Mouse (Mus musculus) megakaryocyte, adult 5-6 weeks (primary cell): Measurements from ENCODE around the gene Mipol1. TPM values are rescaled to one million over a fixed set of nuclear protein-coding genes. Genes with fewer than 3 reads are reported as not detected.
"Not testable (repeated sequence)": the region's sequence is repeated elsewhere in the genome, so short reads cannot be mapped to it uniquely, and the experiment has no call there.

Experiments used
- ATAC-seq: 2 replicates; pipeline ENCODE4 v1.8.0; 2016; ENCODE audit warnings: mild to moderate bottlenecking, inconsistent platforms; ENCODE audit not compliant: poor library complexity, severe bottlenecking
- total RNA-seq, 2 experiments: library from RNA; stranded (forward) in 1 of 2; stranded (reverse) in 1 of 2; fragments of 153-499, 151-499 nt in 1 of 2; fragments of 221-1000, 200-1000 nt in 1 of 2; gene quantifications; 2 replicates each; pipeline versions ENCODE4 v1.2.3 to v1.2.4; 2015 to 2017

Mipol1 gene
- total RNA-seq, 2 experiments from 2014 or later = 2.1 to 4.5 TPM

DNA sequence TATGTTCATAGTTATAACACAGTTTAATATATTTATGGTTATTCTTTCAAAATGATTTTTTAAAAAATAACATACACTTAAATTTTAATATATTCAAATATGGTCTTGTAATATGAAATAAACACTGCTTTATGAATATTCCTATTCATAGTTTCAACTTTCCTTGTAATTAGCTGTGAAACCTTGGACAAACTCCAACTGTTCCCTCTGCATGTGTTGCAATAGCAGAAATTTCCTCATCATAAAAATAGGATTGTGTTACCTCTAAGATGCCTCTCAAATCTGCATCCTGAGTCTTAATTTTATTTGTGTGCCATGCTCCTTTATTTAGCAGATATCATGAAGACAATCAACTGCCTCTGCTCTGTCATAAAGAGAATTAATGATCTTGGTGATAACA is 179.7 kb downstream of the Mipol1 start:
- ATAC-seq = no peak

DNA sequence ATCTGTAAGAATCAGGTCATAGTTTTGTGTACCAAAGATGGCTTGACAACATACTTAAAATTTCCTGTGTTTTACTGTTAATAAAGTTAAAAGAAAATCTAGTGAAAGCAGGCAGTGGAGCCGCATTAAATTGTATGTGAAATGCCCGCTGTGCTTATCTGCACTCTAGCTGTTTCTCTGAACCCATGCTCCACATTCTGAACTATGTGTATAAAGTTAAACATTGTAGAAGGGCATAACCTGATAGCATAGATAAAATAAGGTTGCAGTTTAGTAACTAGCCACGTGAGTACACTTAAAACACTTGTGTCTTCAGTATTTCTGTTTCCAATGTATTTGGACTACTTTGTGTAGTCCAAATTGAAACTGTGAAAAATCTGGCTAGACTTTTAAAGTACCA is 183.6 kb downstream of the Mipol1 start:
- ATAC-seq = no peak

DNA sequence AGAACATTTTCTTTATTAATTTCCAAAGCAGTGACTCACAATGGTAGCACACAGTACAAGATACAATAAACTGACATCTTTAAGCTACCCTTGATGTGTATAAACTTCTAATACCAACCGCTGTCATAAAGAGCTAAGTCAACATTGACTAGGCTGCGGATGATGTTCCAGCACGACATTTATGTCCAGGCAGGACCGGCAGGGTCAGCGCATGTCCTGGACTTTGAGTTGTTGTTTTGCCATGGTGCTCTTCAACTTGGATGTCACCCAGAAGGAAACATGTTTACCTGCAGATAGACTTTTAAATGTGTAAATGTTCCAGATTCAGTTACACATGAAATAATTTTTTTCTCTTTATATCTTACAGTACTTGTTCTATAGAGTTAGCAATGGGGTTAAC is 194.7 kb downstream of the Mipol1 start:
- no peak for ATAC-seq

DNA sequence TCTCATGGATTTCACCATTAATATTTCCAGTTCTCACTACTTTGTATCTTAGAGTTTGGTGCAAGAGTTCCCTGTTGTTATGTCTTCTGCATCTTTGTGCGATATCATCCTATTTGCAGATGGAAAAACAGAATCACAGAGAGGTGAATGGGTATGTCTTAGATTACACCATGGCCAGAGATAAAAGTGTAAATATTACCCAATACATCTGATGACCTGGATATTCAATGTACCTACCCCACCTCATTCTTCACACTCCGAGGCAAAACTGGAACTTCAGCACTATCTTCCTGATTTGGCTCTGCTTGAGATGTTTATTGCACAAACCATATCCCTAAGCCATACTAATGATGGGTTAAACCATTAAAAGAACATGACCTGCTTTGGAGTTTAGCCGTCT is 198.0 kb downstream of the Mipol1 start:
- no peak for ATAC-seq

DNA sequence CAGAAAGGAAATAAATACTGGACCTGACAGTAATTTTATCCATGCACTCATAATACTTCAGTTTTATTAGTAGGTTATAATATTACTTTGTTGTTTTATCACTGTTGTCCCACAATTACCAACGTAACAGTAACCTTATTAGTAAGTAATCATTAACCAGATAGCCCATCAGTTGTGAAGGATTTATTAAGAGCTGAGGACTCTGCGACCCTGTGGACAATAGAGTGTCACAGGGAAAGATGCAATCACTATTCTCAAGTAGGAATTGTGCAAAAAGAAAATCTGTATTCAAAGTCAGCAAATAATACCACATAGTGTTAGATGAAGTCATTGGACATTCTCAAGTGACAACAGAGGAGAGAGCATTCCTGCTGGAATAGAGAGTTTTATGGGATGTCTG is 198.5 kb downstream of the Mipol1 start:
- ATAC-seq = no peak

DNA sequence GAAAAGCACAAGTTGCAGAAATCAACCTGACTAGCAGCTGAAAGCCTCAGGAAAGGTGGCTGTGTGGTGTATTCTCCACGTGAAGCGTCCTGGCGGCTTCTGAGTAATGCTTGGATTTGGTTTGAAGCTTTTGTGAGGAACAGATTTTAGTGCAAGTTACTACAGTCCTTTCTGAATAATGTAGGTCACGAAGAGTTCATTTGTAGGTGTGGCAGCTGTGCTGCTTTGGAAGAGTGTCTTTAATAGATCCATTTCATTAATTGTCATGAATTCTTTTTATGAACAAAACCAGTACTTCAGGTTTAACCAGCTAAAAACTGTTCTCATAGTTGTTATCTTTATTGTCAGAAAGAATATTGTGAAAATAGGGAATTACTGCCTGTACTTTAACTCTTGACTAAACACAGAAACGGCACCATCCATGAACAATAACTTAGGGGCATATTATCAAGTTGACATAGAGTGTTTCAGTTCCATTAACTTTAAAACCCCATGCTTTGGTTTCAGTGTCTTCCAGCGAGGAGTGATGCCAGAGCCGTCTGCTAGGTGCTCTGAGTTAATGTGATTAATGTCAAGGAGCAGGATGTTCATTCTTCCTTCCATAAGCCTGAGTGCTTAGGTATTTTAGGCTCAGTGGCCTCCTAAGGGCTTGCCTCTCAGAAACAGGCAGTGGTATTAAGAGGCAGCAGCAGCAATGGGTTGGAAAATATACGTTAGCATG is 206.9 kb downstream of the Mipol1 start:
- ATAC-seq = not testable (repeated sequence)

DNA sequence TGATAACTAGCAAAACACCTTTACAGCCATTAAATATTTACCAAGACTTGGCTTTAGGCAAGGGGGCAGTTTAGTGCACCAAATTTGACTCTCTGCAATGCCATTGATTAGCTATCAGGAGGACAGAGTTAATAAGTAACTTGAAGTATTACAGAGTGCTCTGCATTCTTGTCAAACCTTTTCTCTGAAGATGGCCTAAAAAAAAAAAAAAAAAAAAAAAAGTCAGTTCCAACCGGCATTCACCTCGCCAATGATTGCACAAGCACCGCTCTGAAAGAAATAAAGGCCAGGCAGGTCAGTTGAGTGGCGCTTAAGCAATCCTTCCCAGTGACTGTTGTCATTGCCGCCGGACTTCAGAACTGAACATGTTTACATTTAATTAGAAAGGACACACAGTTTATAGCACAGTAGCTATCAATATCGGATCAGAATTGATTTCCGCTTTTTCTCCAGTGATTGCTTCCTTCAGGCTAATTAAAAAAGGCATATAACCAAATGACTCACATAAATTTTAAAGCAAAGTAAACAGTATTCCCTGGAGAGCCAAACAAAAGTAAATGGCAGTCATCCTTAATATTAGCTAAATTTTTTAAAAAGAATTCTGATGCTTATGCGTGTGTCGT is 214.2 kb downstream of the Mipol1 start:
- no peak for ATAC-seq

DNA sequence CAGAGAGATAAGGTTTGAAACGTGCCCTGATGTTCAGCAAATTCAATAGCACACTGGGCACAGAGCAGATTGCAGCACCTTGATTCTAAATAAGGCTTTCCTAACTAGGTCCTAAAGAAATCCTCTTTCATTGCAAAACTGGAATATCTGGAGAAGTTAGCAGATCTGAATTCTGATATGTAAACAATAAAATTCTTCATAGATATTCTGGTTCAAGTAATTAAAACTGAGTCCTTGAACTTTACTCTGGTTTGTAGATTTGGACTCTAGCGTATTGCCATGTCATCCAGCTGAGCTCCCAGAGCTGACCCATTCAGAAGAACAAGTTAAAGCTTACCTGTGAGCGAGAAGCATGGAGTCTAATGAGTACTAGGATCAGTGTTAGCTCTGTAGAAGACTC is 217.1 kb downstream of the Mipol1 start:
- no peak for ATAC-seq

DNA sequence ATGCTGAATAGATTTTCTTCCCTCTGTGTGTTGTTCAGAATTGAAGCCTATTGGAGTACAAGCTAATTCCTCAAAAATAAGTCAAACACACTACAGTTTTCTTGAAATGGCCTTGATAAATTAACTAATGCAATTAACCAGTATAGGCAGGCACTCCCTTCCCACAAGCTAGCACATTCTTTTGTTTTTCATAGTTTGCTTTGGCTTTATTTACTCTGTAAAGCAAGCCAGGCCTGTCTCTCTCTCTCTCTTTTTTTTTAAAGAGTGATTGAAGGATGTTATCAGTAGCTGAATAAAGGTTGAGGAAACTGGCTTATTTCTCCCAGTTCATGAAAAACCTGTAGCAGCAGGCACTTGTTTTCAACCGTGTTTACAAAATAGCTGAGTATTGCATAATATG is 219.1 kb downstream of the Mipol1 start:
- ATAC-seq = no peak

DNA sequence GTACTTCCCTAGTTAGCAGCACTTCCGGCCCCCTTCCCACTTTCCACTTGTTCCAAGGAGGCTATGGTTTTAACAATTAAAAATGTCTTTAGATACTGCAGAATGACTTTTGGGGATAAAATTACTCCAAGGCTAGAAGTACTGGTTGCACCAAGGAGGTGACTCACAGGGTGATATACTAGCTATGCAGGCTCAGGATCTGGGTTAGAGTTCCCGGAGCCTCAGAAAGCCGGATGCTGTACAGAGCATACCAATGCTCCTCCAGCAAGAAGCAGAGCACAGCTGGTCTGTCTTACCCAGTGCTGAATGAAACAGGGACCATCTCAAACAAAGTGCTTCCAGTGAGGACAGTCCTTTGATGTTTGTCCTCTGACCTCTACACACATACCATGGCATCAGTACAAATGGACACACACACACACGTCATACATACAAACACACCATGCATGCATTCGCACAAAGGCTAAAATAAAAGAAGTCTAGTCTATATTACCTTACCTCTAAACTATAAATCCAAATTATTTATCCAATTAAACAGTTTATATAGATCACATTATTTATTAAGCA is 219.9 kb downstream of the Mipol1 start:
- no peak for ATAC-seq

DNA sequence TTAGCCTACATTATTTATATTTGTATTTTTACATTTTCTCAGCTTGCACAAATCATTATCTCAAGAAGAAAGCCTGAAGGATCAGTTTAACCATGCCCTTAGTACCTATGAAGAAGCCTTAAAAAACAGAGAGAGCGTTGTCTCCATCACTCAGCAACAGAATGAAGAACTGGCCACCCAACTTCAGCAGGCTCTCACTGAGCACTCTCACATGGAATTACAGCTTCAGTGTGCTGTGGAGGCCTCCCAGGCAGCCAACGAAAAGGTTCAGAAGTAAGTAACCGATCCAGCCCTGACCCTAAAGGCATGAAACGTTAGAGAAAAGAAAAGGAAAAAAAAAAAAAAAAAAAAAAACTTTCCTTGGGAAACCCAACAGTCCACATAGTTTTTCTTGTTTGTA is 226.7 kb downstream of the Mipol1 start:
- ATAC-seq = no peak

DNA sequence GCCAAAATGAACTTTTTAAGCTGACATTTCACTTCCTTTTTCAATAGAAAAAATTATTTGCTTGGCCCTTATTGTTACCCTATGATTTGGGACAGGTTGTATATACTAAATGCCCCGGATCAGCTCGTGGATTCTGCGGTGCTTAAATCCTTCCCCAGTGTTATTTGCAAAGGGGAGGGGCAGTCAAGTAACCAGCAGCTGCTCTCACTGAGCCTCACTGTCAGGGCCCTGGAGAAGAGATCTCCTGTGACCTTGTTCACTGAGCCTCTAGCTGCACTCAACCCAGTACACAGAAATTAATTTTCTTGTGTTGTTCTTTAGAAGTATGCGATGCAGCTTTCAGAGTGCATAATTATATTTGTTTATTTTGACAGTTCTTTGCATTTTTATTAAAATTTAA is 227.1 kb downstream of the Mipol1 start:
- ATAC-seq = no peak

DNA sequence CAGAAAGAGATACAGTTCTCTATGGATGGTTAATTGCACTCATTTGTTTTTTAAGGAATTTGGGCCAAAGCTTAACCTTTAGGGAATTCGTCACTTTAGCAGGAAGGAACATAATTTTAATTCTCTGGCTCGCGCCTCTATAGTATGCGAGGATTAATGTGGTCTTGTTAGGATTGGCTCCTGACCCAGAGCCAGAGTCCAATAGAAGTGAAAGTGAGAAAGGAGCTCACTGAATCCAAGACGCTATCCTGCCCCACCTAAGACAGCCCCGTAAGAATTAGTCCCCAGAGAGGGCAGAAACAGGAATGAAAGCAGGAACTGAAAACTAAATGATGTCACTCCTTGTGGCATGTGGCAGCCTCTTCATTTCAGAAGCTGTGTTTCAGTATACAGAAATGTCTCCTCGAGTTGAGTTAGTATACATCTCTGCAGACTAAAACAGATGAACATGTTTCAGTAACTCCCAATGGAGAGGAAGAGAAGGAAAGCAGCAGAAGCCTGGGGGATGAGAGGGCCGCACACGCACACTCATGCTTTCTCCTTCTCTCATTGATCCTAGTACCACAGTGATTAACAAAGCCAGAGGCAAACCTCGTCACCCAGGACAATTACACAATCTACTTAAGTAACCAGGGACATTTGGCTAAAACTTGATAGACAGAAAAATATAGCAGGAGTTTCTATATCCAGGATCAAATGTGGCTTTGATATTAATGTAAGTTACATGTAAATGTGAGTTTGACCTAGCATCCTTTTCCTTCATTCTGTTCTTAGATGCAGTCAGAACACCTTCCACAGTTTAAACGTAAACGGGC is 234.5 kb downstream of the Mipol1 start:
- peak; percentile 70 for ATAC-seq

DNA sequence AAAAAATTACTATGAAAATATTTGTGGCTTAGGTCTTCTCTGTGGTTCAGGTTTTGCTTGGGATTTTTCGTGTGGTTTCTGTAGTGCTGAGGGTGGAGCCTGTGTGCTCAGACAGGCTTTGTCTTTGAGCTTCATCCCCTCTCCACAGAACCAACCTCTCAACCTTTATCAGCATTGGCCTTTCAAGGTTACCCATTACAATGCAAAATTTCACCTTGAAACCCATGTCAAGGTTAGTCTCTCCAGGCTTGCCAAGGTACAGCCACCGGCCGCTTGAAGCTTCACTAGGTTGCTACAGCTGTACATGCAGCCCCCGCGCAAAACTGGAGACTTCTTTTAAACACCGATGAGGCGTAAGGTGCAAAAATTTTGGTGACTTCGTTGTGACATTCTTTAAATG is 241.6 kb downstream of the Mipol1 start:
- no peak for ATAC-seq

DNA sequence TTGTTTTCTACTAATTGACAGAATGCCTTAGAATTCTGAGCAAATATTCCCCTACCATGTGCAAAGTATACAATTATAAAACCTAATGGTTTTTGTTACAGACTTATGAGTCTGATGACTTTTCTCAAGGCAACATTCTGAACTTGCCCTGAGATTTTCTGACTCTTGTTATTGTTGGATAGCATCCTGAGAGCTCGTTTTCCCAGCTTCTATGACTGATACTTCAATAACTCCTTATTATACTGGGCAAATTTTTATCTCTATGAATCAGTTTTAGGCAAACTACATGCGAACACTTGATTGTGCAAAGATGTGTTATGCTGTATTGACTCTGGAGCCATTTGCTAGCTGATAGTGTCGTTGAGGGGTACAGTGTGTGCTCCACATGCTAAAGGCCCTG is 246.6 kb downstream of the Mipol1 start:
- ATAC-seq = no peak

DNA sequence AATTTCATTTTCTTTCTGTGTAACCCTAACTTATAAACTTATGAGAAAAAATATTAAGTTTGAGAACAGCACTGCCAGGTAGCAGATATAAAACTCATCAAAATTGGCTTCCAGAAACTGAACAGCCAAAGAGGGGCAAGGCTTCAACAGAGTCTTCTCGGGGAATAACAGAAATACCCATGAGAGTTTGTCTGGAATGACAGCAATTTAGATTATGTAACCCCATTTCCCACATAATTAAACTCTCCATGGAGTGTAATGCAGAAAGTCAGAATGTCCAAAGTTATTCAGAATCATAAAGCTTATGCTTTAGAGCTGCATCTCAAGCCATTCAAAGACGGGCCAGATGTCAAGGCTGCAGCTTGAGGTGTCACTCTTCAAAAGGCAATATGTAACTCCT is 251.6 kb downstream of the Mipol1 start:
- no peak for ATAC-seq

DNA sequence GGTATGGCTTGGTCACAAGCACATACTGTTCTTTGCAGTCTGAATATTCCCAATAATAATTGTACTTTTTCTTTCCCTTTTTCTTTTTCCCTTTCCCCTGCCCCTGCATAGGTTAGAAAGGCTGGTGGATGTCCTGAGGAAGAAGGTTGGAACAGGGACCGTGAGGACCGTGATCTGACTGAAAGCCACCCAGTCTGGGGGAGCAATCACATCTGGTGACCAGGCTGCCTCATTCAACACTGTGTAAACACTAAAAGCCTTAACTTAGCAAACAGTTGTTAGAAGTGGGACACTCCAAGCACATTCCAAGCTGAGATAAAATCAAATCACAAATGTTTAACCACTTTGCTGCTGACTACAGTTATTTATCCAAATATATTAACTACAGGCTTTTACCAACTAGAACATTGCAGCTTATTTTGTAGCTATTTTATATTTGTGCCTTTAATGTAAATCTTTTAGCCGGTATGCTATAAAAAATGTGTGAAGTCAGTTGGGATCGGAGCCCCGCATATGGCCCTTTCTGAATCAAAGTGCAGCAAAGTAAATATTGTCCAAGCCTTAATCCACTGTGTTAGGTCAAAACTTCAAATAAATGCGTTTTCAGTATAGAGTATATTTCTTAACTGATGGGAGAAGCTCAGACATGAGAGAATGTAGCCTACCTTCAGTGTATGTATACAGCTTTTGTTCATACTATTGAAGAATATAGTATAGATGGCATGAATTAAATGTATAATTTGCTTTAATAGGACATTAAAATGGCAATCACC is 266.3 kb downstream of the Mipol1 start:
- ATAC-seq = no peak

DNA sequence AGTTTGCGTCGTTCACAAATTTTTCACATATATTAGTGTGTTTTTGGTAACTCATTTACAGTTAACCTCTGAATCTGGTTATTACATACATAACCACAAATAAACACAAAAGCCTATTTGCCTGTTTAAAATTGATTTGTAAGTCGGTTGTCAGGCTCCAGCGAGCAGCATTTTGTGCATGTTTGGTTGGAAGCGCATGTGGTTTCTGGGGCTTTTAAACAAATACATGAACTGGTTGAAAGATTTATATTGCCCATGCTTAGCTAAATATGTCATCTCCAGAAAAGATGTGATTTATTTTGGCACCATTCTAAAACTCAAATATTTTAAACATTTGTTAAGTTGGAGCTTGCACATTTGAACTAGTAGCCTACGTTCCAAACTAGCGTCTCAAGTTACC is 270.0 kb downstream of the Mipol1 start:
- ATAC-seq = no peak

DNA sequence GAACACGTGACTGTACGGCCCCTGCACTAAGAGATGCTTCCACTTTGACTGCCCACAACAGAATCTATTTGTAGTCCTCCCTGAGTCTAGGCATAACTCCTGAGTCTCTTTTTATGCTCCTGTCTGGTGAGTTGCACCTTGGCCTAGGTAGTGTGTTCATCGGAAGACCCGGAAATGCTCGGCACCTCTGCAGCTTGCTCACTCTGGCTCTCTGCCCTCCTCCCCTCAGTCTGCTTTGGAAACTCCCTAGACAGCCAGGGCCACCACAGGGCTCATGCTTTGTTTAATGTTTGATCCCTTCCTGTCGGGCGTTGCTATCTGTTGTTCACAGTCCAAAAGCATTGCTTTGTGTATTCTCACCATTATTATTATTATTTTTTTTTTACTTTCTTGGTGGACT is 275.1 kb downstream of the Mipol1 start:
- no peak for ATAC-seq

DNA sequence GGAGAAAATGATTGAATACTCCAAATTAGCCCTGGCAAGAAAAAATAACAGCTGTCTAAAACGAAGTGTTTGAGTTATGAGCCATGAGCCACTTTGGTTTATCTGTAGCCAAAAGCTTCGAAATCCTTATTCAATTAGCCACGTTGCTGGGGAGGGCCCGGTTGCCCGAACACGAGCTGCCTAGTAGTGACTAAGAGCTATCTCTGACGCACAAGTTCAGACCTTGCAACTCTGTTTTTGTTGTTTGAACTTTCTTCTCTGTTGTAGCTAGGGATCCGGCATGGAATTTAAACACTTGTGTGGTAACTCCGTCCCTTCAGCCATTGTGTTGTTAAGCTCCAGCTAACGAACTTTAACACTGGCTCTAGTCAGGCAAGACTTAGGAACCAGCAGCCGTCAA is 278.7 kb downstream of the Mipol1 start:
- no peak for ATAC-seq

DNA sequence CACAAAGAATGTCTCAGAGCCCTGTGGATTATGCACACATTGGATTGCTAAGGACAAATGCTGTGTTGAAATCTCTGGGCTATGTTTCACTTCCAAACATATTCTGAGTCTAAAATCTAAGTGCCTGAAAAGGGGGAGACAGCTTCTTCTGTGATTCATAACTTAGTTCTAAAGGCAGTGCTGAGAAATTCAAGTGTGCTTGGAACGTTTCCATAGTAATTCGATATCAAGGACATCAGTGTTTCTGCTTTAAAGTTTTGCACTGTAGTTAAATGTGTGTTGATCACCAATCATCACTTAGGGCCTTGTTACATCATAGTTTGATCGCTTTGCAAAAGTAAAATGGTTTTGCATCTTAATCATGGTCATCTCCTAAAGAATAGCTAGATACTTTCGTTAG is 279.5 kb downstream of the Mipol1 start:
- ATAC-seq = no peak
